Mouse (Mus musculus) granulocyte monocyte progenitor cell, adult 5-6 weeks (primary cell): ENCODE measurements around the gene Hook2. TPM values are rescaled to one million over a fixed set of nuclear protein-coding genes. Genes with fewer than 3 reads are reported as not detected.

Experiments used
- ATAC-seq: replicated peaks from 2 replicates; pipeline ENCODE4 v1.8.0; 2016; ENCODE audit warnings: mild to moderate bottlenecking, moderate TSS enrichment, inconsistent platforms; ENCODE audit not compliant: poor library complexity, severe bottlenecking
- total RNA-seq, 2 experiments: library from RNA; stranded (forward) in 1 of 2; stranded (reverse) in 1 of 2; fragments of 200-712, 200-1000 nt in 1 of 2; fragments of >200 nt in 1 of 2; fragmentation: Nextera tagmentation in 1 of 2; gene quantifications; 2 replicates each; pipeline ENCODE4 v1.2.3; 2014 to 2017

The Hook2 gene
- total RNA-seq, 2 experiments from 2014 or later, result 5.7 to 6.1 TPM

DNA sequence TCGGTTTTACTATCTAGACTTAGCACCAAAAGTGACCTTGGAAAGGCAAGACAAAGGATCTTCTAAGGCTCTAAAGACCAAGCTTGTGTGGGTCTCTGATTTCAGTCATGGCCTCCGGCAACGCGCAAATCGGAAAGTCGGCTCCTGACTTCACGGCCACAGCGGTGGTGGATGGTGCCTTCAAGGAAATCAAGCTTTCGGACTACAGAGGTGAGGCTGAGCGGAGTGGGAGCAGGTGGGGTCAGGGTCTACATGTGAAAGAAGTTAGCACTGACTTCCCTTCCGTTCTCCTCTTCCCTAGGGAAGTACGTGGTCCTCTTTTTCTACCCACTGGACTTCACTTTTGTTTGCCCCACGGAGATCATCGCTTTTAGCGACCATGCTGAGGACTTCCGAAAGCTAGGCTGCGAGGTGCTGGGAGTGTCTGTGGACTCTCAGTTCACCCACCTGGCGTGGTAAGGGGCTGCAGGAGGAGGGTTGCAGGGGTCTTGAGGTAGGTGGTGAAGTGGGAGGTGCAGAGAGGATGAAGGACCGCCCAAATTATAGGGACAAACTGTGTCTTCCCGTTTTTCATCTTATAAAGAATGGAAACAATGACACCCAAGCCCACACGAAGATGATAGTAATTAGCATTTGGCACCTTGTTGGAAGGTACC, 20.1 kb upstream of the Hook2 start:
- no peak for ATAC-seq

DNA sequence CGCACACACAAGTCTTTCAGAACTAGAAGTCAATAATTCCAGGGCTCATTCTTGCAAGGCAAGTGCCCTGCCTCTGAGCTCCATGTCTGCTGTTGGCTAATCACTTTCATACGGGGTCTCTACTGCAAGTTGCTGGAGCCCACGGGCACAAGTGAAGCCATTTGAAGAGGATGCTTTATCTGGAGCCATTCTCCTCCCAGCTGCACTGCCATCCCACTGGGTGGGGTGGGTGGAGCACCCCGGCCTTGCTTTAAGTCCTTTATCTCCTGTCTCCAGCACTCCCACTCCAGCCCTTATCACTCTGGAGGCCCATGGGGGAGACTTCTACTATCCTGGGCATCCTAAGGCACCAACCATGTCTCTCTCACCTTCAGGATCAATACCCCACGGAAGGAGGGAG, 19.5 kb upstream of the Hook2 start:
- no peak for ATAC-seq

DNA sequence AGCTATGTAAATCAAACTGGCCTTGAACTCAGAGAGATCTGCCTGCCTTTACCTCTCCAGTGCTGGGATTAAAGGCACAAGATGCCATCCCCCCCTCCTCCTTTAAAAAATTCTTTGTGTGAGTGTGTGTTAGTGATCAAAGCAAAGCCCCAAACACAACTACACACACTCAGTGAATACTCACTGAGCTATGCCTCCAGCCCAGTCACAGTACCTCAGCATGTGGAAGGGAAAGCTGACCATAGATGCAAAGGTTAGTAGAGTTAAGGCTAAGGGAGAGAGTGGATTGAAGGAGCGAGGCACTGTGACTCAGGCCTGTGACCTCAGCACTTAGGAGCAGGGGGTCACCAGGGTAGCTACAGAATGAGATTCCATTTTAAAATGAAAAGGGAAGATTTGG, 17.3 kb upstream of the Hook2 start:
- no peak for ATAC-seq

DNA sequence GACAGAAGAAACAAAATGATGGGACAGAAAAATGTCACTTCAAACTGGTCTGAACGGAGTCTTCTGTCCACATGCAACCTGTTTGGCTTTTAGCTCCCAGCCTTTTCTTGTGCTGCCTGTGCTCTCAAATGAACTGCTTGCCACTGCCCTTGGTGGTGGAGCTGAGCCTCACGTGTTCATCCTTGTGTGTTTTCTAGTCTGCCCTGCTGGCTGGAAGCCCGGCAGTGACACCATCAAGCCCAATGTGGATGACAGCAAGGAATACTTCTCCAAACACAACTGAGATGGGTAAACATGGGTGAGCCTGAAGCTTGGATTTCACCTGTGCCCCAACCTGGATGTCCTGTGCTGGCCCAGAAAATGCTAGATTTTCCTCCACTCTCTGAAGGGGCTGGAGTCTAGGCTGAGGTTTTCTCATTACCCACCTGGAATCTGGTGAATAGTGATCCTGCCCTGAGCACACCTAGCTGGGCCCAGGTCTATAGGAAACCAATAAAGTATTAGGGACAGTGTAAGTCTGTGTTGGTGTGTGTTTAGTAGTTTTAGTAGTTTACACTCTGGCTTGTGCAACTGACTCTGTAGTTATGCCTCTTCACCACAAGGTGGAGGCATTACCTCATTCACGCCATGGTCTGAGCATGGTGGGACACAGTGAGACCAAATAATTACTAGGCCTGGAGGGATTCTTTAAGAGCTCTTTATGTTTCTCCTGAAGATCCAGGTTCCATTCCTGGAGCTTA, 16.4 kb upstream of the Hook2 start:
- peak; percentile 13; the same call in 1 of the 2 replicates for ATAC-seq

DNA sequence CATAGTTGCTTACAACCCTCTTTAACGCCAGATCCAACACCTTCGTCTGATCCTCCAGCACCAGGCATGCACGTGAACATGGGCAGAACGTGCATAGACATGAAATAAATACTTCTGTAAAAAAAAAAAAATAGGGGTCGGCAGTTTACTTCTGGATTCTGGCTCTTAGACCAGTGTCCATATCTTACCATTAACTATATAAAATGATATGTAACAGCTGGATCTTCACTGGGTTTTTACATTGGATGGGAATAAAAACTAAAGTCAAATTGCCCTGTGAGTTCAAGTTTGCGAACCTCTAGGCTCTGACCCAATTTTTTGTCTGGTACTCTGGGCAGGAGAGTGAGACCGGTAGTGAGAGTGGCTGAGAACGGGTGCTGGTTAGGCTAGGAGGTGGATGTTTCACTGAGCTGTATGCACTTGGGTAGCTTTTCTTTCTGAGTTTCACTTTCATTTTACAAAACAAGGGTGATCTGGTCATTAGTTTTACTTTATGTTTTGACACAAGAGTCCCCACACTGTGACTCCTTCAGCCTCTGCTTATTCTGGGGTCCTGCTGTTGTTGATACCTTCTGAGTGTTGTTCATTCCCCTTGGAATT, 15.8 kb upstream of the Hook2 start:
- no peak for ATAC-seq

DNA sequence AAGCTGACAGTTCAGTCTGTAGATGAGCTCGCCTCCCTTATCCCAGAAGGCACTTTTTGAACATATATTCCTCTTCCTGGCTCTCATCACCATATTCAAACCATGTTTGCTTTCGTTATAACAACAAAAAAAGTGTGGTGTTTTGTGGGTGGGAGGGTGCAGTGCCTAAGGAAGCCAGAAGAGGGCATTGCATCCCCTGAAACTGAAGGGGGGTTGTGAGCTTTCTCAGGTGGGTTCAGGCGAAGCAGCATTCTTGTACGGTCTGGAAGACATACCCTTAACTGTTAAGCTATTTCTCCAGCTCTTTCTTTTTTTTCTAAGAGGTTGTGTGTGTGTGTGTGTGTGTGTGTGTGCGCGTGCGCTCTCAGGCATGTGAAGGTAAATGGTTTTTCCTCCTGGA, 15.0 kb upstream of the Hook2 start:
- ATAC-seq, result no peak

DNA sequence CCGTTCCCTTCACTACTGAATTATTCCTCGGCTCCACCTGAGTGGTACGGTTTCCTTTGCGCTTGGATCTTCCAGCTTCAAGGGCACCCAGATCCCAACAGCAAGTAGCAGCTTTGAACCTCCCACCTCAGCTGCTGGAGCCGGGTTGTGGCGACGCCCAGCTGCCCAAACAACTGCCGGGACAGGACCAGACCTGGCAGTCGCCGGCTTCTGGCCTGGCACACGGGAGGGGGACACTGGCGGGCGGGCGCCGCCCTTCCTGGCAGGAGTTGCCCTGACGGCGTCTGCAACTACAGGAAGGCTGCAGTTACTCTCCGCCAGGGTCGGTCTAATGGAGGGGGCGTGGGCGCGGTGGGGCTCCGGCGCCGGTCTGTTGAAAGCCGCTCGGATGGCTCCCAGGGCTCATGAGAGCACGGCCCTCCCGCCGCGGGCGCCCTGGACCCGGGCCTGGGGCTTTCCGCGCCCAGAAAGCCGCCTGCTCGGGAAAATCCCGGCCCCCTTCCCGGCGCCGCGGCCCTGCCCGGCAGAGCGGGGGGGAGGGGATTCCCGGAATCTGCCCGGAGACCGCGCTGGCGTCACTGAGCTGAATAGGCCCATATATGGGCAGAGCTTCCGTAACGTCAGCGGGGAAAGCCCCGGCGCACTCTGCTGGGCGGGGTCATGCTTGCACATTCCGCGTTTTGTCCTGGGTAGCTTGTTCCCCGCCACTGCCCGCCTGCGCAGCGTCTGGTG, 14.2 kb upstream of the Hook2 start:
- peak; percentile 29 for ATAC-seq

DNA sequence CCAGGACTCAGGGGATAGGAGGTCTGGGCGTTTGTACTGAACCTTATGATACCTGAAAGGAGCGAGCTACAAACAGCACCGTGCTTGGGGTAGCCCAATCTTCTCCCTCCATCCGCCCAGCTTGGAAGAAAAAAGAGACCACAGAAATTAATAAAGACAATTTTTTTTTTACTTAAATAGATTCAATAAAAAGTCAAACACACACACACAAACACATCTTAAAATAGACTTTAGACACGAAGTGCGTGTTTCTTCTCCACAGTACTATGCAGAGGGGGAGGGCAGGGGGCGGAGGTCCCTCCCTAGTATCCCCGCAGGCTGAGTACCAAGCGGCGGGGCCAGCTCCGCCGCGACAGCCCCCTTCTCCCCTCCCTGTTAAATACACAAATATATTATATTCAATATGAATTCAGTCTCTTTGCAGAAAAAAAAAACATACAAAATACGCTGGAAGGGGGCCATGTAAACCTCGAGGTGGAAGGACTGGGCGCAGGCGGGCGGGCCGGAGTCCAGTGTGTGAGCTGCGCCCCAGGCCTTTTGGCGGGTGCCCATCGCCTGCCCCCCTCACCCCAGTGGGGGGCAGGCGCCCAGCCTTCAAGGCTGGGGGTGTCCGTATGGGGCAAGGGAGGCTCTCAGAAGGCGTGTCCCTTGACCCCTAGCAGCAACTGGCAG, 13.5 kb upstream of the Hook2 start:
- no peak for ATAC-seq

DNA sequence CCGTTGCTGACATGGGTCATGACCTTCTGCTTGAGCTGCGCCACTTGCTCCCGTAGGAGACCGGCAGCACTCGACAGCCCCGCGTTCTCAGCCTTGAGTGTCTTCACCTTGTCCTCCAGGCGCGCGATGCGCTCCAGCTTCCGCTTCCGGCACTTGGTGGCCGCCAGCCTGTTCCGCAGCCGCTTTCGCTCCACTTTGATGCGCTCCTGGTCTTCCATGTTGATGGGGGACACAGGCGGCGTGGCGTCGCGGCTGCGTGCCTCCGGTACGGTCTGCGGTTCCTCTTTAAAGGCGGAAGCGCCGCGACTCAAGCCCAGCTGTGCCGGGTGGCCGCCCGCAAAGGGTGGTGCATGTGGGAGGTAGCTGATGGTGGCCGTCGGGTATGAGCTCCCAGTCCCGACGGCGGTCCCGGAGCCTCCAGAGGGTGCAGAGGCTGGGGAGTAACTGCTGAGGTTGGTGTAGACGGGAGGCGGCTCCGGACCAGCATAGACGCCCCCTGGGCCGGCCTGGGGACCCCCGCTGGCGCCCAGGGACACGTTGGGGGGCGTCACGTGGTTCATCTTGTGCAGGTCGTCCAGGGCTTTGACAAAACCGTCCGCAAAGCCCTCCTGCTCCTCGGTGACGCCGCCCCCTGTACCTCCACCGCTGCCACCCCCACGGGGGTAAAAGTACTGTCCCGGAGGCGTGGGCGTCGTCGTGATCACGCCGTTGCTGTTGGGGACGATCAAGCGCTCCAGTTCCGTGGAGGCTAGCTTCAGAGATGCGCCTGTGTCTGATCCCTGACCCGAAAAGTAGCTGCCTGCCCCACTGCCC, 12.8 kb upstream of the Hook2 start:
- peak; percentile 6 for ATAC-seq

DNA sequence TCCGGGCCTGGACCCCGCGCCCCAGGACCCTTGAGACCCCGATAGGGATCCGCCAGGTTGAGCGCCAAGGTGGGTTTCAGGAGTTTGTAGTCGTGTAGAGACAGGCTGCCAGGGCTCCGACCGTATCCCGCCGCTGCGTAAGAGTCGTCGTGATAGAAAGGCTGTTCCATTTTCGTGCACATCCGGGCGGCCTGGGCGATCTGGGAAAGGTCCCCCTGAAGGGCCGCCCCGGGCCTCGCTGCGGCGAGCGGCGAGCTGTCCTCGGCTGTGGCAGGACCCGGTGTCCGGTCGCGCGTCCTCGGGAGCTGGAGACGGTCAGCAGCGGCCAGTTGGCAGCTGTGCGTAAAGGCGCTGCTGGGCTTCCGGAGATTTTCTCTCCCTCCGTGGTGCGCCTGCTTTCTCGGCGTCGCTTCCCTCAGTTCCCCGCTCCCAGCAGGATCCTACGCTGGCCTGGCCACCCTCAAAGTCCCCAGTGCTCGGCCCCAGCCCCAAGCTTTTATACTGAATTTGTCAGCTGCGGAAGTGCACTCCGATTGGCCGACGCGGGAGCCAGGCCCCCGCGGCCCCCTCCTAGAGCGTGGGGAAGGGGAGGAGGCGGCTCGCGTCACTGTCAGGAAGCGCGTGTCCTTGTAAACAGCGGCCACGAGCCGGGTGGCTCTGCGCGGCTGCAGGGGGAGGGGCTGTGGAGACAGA, 12.0 kb upstream of the Hook2 start, which contains the start of gene Junb:
Gene Junb, minus strand, starts transcription at position 471 of the 693 bp plus-strand sequence.
- ATAC-seq, result peak; percentile 38

DNA sequence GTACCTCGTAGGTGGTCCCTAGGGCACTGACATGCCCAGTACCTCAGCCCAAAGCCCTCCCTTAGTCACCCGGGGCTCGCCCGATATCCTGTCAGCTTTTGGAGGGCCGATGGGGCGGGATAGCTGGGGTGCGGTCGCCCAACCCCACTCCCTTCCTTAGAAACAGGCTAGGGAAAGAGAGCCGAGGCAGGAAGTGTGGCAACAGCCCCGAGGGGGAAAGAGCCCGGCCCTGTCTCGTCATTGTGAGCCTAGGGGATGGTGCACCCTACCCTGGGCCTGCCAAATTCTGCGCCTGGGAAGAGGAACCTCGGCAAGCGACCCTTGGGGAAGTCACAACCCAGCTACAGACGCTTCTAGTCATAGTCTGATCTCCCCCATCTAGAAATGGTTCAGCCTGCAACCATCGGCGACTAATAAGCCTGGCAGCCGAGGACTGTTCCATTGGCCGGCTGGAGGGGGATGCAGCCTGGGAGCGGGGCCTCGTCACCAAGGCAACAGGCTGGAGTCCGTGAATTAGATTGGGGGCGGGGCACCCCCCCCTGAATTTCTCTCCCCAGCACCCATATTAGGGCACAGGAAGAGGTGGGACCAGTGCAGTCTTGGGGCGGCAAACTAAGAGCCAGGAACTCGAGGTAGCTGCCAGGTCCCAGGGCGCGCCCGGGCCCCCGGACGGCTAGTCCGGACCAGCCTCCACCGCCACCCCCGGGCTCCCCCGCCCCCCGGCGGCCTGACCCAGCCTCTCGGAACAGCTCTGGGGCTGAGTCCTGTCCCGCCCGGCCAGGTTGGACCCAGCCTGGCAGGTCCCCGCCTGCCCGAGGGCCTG, 10.6 kb upstream of the Hook2 start:
- peak; percentile 45 for ATAC-seq

DNA sequence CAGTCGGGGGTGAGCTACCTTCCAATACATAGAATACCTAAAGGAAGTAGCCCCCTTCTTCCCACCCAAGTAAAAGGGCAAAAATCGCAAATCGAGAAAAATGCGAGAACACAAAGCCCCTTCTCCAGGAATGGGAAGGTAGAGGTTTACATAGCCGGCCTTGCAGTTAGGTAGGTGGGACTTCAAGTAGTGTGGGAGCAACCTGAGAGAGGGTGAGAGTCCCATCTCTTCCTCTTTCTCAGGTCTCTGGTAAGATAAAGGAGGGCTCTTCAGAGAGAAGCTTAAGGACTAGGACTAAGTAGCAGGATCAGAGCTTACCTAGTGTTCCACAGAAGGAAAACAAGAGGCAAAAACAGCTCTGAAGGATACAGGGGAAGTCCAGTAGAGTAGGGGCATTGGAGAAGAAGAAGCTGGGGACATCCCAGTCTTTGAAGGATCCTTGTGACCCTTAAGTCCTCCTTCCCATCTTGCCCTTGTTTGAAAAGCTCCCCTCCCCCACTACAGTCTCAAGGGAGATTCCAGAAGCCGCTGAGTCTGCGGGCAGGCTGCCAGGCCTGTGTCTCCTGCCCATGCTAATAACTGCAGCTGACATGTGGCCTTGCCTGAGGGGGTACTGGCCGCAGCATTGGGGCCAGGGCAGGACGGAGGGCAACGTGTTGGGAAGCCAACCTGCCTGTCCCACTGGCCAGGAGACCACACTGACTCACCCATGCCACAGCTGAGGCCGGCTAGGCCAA, 9.6 kb upstream of the Hook2 start:
- ATAC-seq, result no peak

DNA sequence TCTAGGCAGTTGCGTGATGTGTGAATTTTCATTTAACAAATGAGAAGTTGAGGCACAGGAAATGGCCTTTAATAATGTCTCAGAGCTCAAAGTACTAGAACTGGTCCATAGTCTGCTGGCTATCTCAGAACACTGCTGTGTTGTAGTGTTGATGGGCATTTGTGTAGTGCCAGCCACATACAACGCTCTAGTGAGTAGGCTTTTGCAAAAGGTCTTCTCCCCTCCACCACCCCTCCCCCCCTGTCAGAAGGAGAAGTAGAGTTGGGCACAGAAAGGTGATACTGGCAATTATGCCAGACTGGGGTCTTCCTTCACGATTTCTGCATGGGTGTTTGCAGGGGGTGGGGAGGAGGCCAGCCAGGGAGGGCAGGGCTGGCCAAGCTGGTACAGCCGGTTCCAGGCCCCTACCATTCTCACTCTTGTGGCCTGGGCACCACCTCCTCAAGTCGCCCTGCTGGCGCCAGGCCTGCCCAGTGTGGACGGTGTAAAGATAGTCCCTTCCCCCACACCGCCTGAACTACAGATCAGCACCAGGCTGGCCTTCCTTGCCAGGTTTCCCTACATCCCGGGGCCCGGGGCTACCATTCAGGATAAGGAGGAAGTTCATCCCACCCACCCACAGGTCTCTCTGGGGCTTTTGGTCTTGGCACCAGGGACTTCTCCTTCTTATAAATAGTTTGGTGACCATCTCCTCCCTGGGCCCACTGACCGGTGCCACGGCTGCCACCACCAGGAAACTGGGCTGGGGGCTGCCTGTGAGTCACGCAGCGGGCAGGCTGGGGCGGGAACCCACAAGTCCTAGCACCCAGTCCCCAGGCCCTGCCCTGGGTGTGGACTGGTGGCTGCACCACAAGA, 8.5 kb upstream of the Hook2 start:
- no peak for ATAC-seq

DNA sequence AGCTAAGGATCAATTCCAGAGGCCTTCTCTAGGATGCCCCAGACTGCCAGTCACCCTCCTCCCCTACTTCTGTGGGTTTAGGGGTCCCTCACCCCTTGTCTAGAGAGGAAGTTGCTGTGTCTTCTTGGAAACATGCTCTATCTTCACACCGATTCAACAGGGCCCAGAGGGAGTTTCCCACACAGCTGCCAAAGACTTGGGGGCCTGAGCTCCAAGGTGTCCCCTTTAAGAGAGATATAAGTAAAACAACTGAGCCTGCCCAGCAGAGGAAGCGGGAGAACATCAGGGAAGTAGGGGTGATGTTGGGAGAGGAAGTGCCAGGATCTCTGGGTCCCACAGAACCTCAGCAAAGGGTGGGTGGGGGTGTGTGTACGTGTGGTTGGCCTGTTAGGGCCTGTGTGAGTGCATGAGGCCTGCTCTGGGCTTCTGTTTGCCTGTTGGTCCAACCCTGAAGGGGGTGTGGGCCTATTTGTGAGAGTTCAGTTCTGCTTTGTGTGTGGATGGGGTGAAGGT, 7.8 kb upstream of the Hook2 start:
- ATAC-seq, result no peak

DNA sequence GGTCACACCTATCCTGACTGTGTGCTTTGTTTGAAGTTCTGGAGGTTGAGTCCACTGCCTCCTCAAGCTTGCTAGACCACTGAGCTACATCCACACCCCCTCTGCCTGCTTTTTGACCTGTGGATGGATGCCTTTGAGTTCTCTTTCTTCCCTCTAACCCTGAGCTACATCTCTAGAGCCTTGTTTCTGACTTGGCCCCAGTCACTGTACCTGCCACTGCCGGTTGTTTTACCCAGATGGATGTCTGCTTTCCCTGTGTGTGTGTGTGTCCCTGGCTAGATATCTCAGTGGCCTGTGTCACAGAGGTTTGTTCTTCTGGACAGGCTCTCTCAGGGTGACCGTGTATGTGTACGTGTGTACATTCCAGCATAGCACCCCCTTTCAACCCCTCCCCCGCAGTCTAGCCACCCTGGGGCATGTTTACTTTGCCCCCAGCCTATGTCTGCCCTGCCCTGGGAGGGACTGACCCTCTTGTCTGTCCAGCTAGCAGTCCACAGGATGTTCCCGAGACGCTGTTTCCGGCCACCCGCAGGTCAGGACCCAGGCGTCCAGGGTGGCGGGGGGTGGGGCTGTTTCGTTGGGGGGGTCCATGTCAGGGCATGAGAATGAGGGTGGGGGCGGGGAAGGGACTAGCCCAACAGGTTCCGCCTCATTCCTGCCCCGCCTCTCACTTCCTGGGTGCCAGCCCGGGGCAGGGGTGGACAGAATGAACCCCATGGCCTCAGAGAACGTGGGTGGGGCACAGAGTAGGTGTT, 5.9 kb upstream of the Hook2 start:
- ATAC-seq, result no peak
